Mouse (Mus musculus): ENCODE results near the gene Pcsk7. TPM values are rescaled to one million over a fixed set of nuclear protein-coding genes. Genes with fewer than 3 reads are reported as not detected.

Pcsk7 gene
- polyA plus RNA-seq, 1 experiment from 2014 or later = 16.3 TPM

GRCm38 (mm10) chr9:45932571-45933415 lies 26.5 kb downstream of the Pcsk7 start:
- Histone ChIP-seq H3K9ac (ENCODE audit: low read depth, low read length) (no peak overlapping the region), H3K27me3 (replicated peaks; ENCODE audit: control insufficient read depth, insufficient read depth, low read length) (no peaks in the 10 kb centered on the region), H3K36me3 (ENCODE audit: control insufficient read depth, insufficient read depth, low read length) (peaks cover 35% of the 10 kb centered on the region), H3K4me2 (ENCODE audit: low read depth, low read length) (no peak overlapping the region), H3K4me3 (ENCODE audit: low read depth, low read length) (no peak overlapping the region), H3K4me1 (ENCODE audit: control insufficient read depth, insufficient read depth, low read length) (no peaks in the 10 kb centered on the region; the same call in 1 of the 2 replicates), H3K27ac (replicated peaks; ENCODE audit: low read depth, low read length) (no peak overlapping the region), H3K9me3 (ENCODE audit: control insufficient read depth, low read length) (no peaks in the 10 kb centered on the region)
- ATAC-seq (ENCODE audit: low read depth) (no peak), DNase-seq (ENCODE audit: low spot score) (peak; percentile 26)
- 64% methylated on average over 11 of the region's 11 CpGs for WGBS

- Histone ChIP-seq H3K36me3 (ENCODE audit: control insufficient read depth, insufficient read depth, low read length) (peaks cover 24% of the 10 kb centered on the region), H3K27me3 (replicated peaks; ENCODE audit: control insufficient read depth, insufficient read depth, low read length) (no peaks in the 10 kb centered on the region), H3K4me3 (ENCODE audit: low read depth, low read length) (peak within 1 kb of the TSS; percentile 30), H3K9ac (ENCODE audit: low read depth, low read length) (peak within 1 kb of the TSS; percentile 46), H3K9me3 (ENCODE audit: control insufficient read depth, low read length) (no peaks in the 10 kb centered on the region), H3K27ac (replicated peaks; ENCODE audit: low read depth, low read length) (peak within 1 kb of the TSS; percentile 16; the same call in 1 of the 2 replicates), H3K4me1 (ENCODE audit: control insufficient read depth, insufficient read depth, low read length) (no peaks in the 10 kb centered on the region; the same call in 1 of the 2 replicates), H3K4me2 (ENCODE audit: low read depth, low read length) (peak within 1 kb of the TSS; percentile 53)
- ATAC-seq (ENCODE audit: low read depth) = peak; percentile 61
- WGBS = 7% methylated on average over 21 of the region's 21 CpGs
- peak; percentile 72 for DNase-seq (ENCODE audit: low spot score)
Observed at GRCm38 (mm10) chr9:45935628-45936210, 29.4 kb downstream of the Pcsk7 start, which contains the start of gene Tagln. TSS of gene Tagln (minus strand) at chr9:45936058.

- Histone ChIP-seq H3K27ac (replicated peaks; ENCODE audit: low read depth, low read length) (no peak overlapping the region), H3K9me3 (ENCODE audit: control insufficient read depth, low read length) (no peaks in the 10 kb centered on the region), H3K4me1 (ENCODE audit: control insufficient read depth, insufficient read depth, low read length) (no peaks in the 10 kb centered on the region; the same call in 1 of the 2 replicates), H3K36me3 (ENCODE audit: control insufficient read depth, insufficient read depth, low read length) (peaks cover 28% of the 10 kb centered on the region), H3K4me3 (ENCODE audit: low read depth, low read length) (no peak overlapping the region), H3K9ac (ENCODE audit: low read depth, low read length) (no peak overlapping the region), H3K27me3 (replicated peaks; ENCODE audit: control insufficient read depth, insufficient read depth, low read length) (no peaks in the 10 kb centered on the region), H3K4me2 (ENCODE audit: low read depth, low read length) (no peak overlapping the region)
- ATAC-seq (ENCODE audit: low read depth) = peak; percentile 75
- peak; percentile 87 for DNase-seq (ENCODE audit: low spot score)
- WGBS = 21% methylated on average over 3 of the region's 3 CpGs
Observed at GRCm38 (mm10) chr9:45936883-45937282, 30.6 kb downstream of the Pcsk7 start.

- WGBS = 91% methylated on average over 8 of the region's 8 CpGs
- no peak for DNase-seq (ENCODE audit: low spot score)
- Histone ChIP-seq H3K9ac (ENCODE audit: low read depth, low read length) (no peak overlapping the region), H3K4me1 (ENCODE audit: control insufficient read depth, insufficient read depth, low read length) (no peaks in the 10 kb centered on the region; the same call in 1 of the 2 replicates), H3K4me3 (ENCODE audit: low read depth, low read length) (no peak overlapping the region), H3K27ac (replicated peaks; ENCODE audit: low read depth, low read length) (no peak overlapping the region), H3K9me3 (ENCODE audit: control insufficient read depth, low read length) (no peaks in the 10 kb centered on the region), H3K27me3 (replicated peaks; ENCODE audit: control insufficient read depth, insufficient read depth, low read length) (no peaks in the 10 kb centered on the region), H3K4me2 (ENCODE audit: low read depth, low read length) (no peak overlapping the region), H3K36me3 (ENCODE audit: control insufficient read depth, insufficient read depth, low read length) (peaks cover 40% of the 10 kb centered on the region)
- ATAC-seq (ENCODE audit: low read depth) = no peak
Observed at GRCm38 (mm10) chr9:45938088-45938487, 31.8 kb downstream of the Pcsk7 start.

- Histone ChIP-seq H3K4me2 (ENCODE audit: low read depth, low read length) (no peak overlapping the region), H3K9me3 (ENCODE audit: control insufficient read depth, low read length) (no peaks in the 10 kb centered on the region), H3K27ac (replicated peaks; ENCODE audit: low read depth, low read length) (no peak overlapping the region), H3K27me3 (replicated peaks; ENCODE audit: control insufficient read depth, insufficient read depth, low read length) (no peaks in the 10 kb centered on the region), H3K4me3 (ENCODE audit: low read depth, low read length) (no peak overlapping the region), H3K36me3 (ENCODE audit: control insufficient read depth, insufficient read depth, low read length) (peaks cover 50% of the 10 kb centered on the region), H3K4me1 (ENCODE audit: control insufficient read depth, insufficient read depth, low read length) (no peaks in the 10 kb centered on the region; the same call in 1 of the 2 replicates), H3K9ac (ENCODE audit: low read depth, low read length) (no peak overlapping the region)
- no peak for ATAC-seq (ENCODE audit: low read depth)
- no peak for DNase-seq (ENCODE audit: low spot score)
- 80% methylated on average over 15 of the region's 15 CpGs for whole genome bisulfite sequencing
Observed at GRCm38 (mm10) chr9:45938952-45939637, 32.8 kb downstream of the Pcsk7 start.

GRCm38 (mm10) chr9:45939794-45940193 lies 33.5 kb downstream of the Pcsk7 start:
- Histone ChIP-seq H3K9ac (ENCODE audit: low read depth, low read length) (no peak overlapping the region), H3K4me1 (ENCODE audit: control insufficient read depth, insufficient read depth, low read length) (no peaks in the 10 kb centered on the region; the same call in 1 of the 2 replicates), H3K27ac (replicated peaks; ENCODE audit: low read depth, low read length) (no peak overlapping the region), H3K27me3 (replicated peaks; ENCODE audit: control insufficient read depth, insufficient read depth, low read length) (no peaks in the 10 kb centered on the region), H3K4me3 (ENCODE audit: low read depth, low read length) (no peak overlapping the region), H3K36me3 (ENCODE audit: control insufficient read depth, insufficient read depth, low read length) (peaks cover 57% of the 10 kb centered on the region), H3K4me2 (ENCODE audit: low read depth, low read length) (no peak overlapping the region), H3K9me3 (ENCODE audit: control insufficient read depth, low read length) (no peaks in the 10 kb centered on the region)
- no peak for DNase-seq (ENCODE audit: low spot score)
- ATAC-seq (ENCODE audit: low read depth) = no peak
- WGBS = 89% methylated on average over 6 of the region's 6 CpGs

- ATAC-seq (ENCODE audit: low read depth) = no peak
- H3K36me3 ChIP-seq (ENCODE audit: control insufficient read depth, insufficient read depth, low read length) = peaks cover 73% of the 10 kb centered on the region
- 65% methylated on average over 14 of the region's 18 CpGs for WGBS
Observed at GRCm38 (mm10) chr9:45941329-45941888, 35.1 kb downstream of the Pcsk7 start.

GRCm38 (mm10) chr9:45942464-45942863 lies 36.2 kb downstream of the Pcsk7 start:
- no peak overlapping the region for H3K4me2 ChIP-seq (ENCODE audit: low read depth, low read length)
- 89% methylated on average over 14 of the region's 16 CpGs for WGBS
- no peak overlapping the region for H3K9ac ChIP-seq (ENCODE audit: low read depth, low read length)
- no peaks in the 10 kb centered on the region for H3K9me3 ChIP-seq (ENCODE audit: control insufficient read depth, low read length)
- H3K27ac ChIP-seq (replicated peaks; ENCODE audit: low read depth, low read length) = no peak overlapping the region
- DNase-seq (ENCODE audit: low spot score) (no peak), ATAC-seq (ENCODE audit: low read depth) (0 out of 2 replicates have a peak, but pooled peaks have one; percentile 12)
- peaks cover 83% of the 10 kb centered on the region for H3K36me3 ChIP-seq (ENCODE audit: control insufficient read depth, insufficient read depth, low read length)
- no peaks in the 10 kb centered on the region for H3K4me1 ChIP-seq (ENCODE audit: control insufficient read depth, insufficient read depth, low read length)
- no peaks in the 10 kb centered on the region for H3K27me3 ChIP-seq (replicated peaks; ENCODE audit: control insufficient read depth, insufficient read depth, low read length)
- H3K4me3 ChIP-seq (ENCODE audit: low read depth, low read length) = no peak overlapping the region

More at GRCm38 (mm10) chr9:45941329-45941888, 35.1 kb downstream of the Pcsk7 start:
- H3K4me3 ChIP-seq (ENCODE audit: low read depth, low read length) = no peak overlapping the region
- no peak overlapping the region for H3K9ac ChIP-seq (ENCODE audit: low read depth, low read length)
- H3K4me2 ChIP-seq (ENCODE audit: low read depth, low read length) = no peak overlapping the region
- no peaks in the 10 kb centered on the region; the same call in 1 of the 2 replicates for H3K4me1 ChIP-seq (ENCODE audit: control insufficient read depth, insufficient read depth, low read length)
- no peak overlapping the region for H3K27ac ChIP-seq (replicated peaks; ENCODE audit: low read depth, low read length)
- H3K27me3 ChIP-seq (replicated peaks; ENCODE audit: control insufficient read depth, insufficient read depth, low read length) = no peaks in the 10 kb centered on the region
- no peaks in the 10 kb centered on the region for H3K9me3 ChIP-seq (ENCODE audit: control insufficient read depth, low read length)
- DNase-seq (ENCODE audit: low spot score) = peak; percentile 14
